Mouse (Mus musculus) embryonic facial prominence, embryonic 11.5 days (tissue): ENCODE data around the gene Zfp82. TPM values are rescaled to one million over a fixed set of nuclear protein-coding genes. Genes with fewer than 3 reads are reported as not detected.
A peak's percentile ranks its signal among the peaks of the same experiment; 100 is the strongest.

Experiments
- ATAC-seq: fragments of 200-750 bp; cut with Nextera tagmentation; replicated peaks from 2 replicates; pipeline ENCODE4 v1.8.0; 2017; ENCODE audit warnings: low read depth; ENCODE audit not compliant: insufficient number of reproducible peaks, low FRiP score, low TSS enrichment
- DNase-seq: peaks from one replicate; pipeline ENCODE4 v3.0.0-alpha.2; 2015; ENCODE audit warnings: low spot score
- H3K27ac ChIP-seq: fragments of 300-500 bp; sonication (generic); replicated peaks from 2 replicates; pipeline ENCODE4 v1.5.1; 2014; ENCODE audit warnings: mild to moderate bottlenecking, low read depth, low read length, control low read depth
- H3K27me3 ChIP-seq: fragments of 300-500 bp; sonication (generic); 2 replicates; pipeline ENCODE4 v1.6.1; 2014; ENCODE audit warnings: mild to moderate bottlenecking, low read length, moderate library complexity, mixed read lengths; ENCODE audit not compliant: control insufficient read depth, insufficient read depth
- H3K36me3 ChIP-seq: fragments of 300-500 bp; sonication (generic); replicated peaks from 2 replicates; pipeline ENCODE4 v1.6.1; 2014; ENCODE audit warnings: low read depth, mild to moderate bottlenecking, low read length, moderate library complexity, mixed read lengths; ENCODE audit not compliant: control insufficient read depth, insufficient read depth
- H3K4me1 ChIP-seq: fragments of 300-500 bp; sonication (generic); 2 replicates; pipeline ENCODE4 v1.6.1; 2014; ENCODE audit warnings: low read length, mixed read lengths; ENCODE audit not compliant: control insufficient read depth, insufficient read depth
- H3K4me2 ChIP-seq: fragments of 300-500 bp; sonication (generic); 2 replicates; pipeline ENCODE4 v1.6.1; 2014; ENCODE audit warnings: low read depth, mild to moderate bottlenecking, control low read depth, low read length, moderate library complexity
- H3K4me3 ChIP-seq: fragments of 300-500 bp; sonication (generic); 2 replicates; pipeline ENCODE4 v1.5.1; 2014; ENCODE audit warnings: low read depth, low read length, control low read depth
- H3K9ac ChIP-seq: fragments of 300-500 bp; sonication (generic); replicated peaks from 2 replicates; pipeline ENCODE4 v1.6.1; 2014; ENCODE audit warnings: mild to moderate bottlenecking, control low read depth, low read length
- H3K9me3 ChIP-seq: fragments of 300-500 bp; sonication (generic); replicated peaks from 2 replicates; pipeline ENCODE4 v1.6.1; 2016; ENCODE audit warnings: mild to moderate bottlenecking, low read length, inconsistent platforms, mixed read lengths; ENCODE audit not compliant: control insufficient read depth
- WGBS: fragments of 180-500 bp; shearing (Covaris S2); extraction: QIAGEN DNeasy Blood & Tissue Kit; methylation state at CpG from one replicate; pipeline ENCODE4 v1.1.7; 2014; 5-methylcytosine and 5-hydroxymethylcytosine counted together
- polyA plus RNA-seq: library from polyadenylated mRNA; unstranded; fragments of >200 nt; fragmentation: Nextera tagmentation; extraction: Ambion mirVana; gene quantifications from 2 replicates; pipeline ENCODE4 v1.2.1, GENCODE M21; 2014

The Zfp82 gene
- polyA plus RNA-seq, 1 experiment from 2014 or later: 4.2 TPM

GRCm38 (mm10) chr7:30017226-30017625 is 55.5 kb downstream of the Zfp82 start:
- Histone ChIP-seq H3K4me2 (no peak overlapping the region), H3K27me3 (no peaks in the 10 kb centered on the region), H3K9me3 (no peaks in the 10 kb centered on the region), H3K4me3 (no peak overlapping the region), H3K36me3 (peaks cover 23% of the 10 kb centered on the region), H3K4me1 (no peaks in the 10 kb centered on the region), H3K27ac (no peak overlapping the region), H3K9ac (no peak overlapping the region)
- DNase-seq (no peak), ATAC-seq (no peak)
- 95% methylated on average over 6 of the region's 6 CpGs for WGBS

GRCm38 (mm10) chr7:30012956-30013363 is 59.7 kb downstream of the Zfp82 start:
- H3K9ac ChIP-seq: no peak overlapping the region
- H3K4me3 ChIP-seq: no peak overlapping the region
- ATAC-seq (no peak), DNase-seq (peak; percentile 62)
- 83% methylated on average over 4 of the region's 4 CpGs for WGBS
- no peak overlapping the region for H3K4me2 ChIP-seq
- H3K4me1 ChIP-seq: no peaks in the 10 kb centered on the region; the same call in 1 of the 2 replicates
- no peaks in the 10 kb centered on the region for H3K9me3 ChIP-seq
- no peak overlapping the region for H3K27ac ChIP-seq
- peaks cover 17% of the 10 kb centered on the region for H3K36me3 ChIP-seq
- H3K27me3 ChIP-seq: no peaks in the 10 kb centered on the region

- DNase-seq: no peak
- Histone ChIP-seq H3K4me3 (no peak overlapping the region), H3K9me3 (no peaks in the 10 kb centered on the region), H3K9ac (no peak overlapping the region), H3K27ac (no peak overlapping the region), H3K4me1 (no peaks in the 10 kb centered on the region; the same call in 1 of the 2 replicates), H3K36me3 (peaks cover 8% of the 10 kb centered on the region; the same call in 1 of the 2 replicates), H3K27me3 (no peaks in the 10 kb centered on the region), H3K4me2 (no peak overlapping the region)
- no peak for ATAC-seq
- 80% methylated on average over 10 of the region's 10 CpGs for WGBS
These were observed 62.0 kb downstream of the Zfp82 start for GRCm38 (mm10) chr7:30010551-30011195.

- Histone ChIP-seq H3K36me3 (peaks cover 8% of the 10 kb centered on the region; the same call in 1 of the 2 replicates), H3K9me3 (no peaks in the 10 kb centered on the region), H3K4me1 (no peaks in the 10 kb centered on the region; the same call in 1 of the 2 replicates), H3K27ac (no peak overlapping the region), H3K27me3 (no peaks in the 10 kb centered on the region), H3K4me3 (no peak overlapping the region), H3K4me2 (no peak overlapping the region), H3K9ac (no peak overlapping the region)
- DNase-seq (no peak), ATAC-seq (no peak)
- WGBS: 78% methylated on average over 21 of the region's 21 CpGs
These were observed 63.2 kb downstream of the Zfp82 start for GRCm38 (mm10) chr7:30009321-30010085.

- H3K4me1 ChIP-seq: no peaks in the 10 kb centered on the region; the same call in 1 of the 2 replicates
- 0 out of 2 replicates have a peak, but pooled peaks have one; percentile 27 for ATAC-seq
- no peaks in the 10 kb centered on the region for H3K9me3 ChIP-seq
- peak overlapping the region; percentile 79 for H3K27ac ChIP-seq
- no peak overlapping the region for H3K4me3 ChIP-seq
- 0 out of 2 replicates have a peak overlapping the region, but pooled peaks have one; percentile 6 for H3K9ac ChIP-seq
- WGBS: 60% methylated on average over 6 of the region's 6 CpGs
- peaks cover 2% of the 10 kb centered on the region; the same call in 1 of the 2 replicates for H3K36me3 ChIP-seq
- no peak overlapping the region for H3K4me2 ChIP-seq
- peak; percentile 72 for DNase-seq
- H3K27me3 ChIP-seq: no peaks in the 10 kb centered on the region
These were observed 64.5 kb downstream of the Zfp82 start for GRCm38 (mm10) chr7:30008020-30008690.

- H3K4me2 ChIP-seq: no peak overlapping the region
These were observed 65.1 kb downstream of the Zfp82 start for GRCm38 (mm10) chr7:30007601-30008000.

More at GRCm38 (mm10) chr7:30007601-30008000, 65.1 kb downstream of the Zfp82 start:
- Histone ChIP-seq H3K27ac (peak overlapping the region; percentile 79; the same call in 1 of the 2 replicates), H3K36me3 (no peaks in the 10 kb centered on the region), H3K9me3 (no peaks in the 10 kb centered on the region), H3K9ac (no peak overlapping the region), H3K27me3 (no peaks in the 10 kb centered on the region), H3K4me3 (no peak overlapping the region), H3K4me1 (no peaks in the 10 kb centered on the region; the same call in 1 of the 2 replicates)
- ATAC-seq: no peak
- DNase-seq: no peak
- WGBS: 88% methylated on average over 1 of the region's 1 CpGs
